Mouse (Mus musculus): Measurements from ENCODE around the gene Arhgap44.

Gene Arhgap44

DNA sequence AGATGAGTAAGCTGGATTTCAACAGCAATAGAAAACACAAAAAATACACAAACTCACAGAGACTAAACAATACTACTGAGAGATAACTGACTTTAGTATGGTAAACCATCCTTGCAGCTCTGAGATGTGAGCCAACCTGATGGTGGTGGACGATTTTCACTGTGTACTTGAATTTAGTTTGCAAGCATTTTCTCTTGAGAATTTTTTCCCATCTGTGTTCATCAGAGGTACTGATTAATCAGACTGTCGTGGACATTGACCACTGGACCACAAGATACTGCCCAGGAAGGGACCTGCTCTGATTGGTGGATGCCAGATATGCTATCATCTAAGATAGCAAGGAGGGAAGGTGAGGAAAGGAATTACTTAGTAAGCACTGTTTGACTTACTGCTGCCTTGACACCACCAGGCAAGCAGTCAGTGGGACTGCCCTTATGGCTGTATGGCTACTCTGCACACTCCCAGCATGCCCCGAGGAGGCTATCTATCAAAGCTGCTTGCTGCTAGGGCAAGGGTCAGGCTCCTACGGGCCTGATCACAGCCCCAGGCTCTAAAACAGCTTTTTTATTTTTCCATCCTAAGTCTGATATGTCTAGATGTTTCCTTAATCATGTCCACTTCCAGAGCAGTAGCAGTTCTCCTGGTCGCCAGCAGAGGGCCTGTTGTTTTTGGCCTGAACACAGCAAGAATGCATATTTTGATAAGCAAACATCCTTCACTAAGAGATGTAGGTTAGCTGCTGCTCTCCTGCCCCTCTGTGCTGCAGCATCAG, 74.1 kb downstream of the Arhgap44 start:
- DNase-seq (ENCODE audit: low spot score in 2 of 2), result peak; percentile 60 to 65

GRCm38 (mm10) chr11:65080761-65081160, 82.0 kb downstream of the Arhgap44 start:
- no peak for DNase-seq (ENCODE audit: low spot score in 2 of 2)

GRCm38 (mm10) chr11:65080274-65080673, 82.5 kb downstream of the Arhgap44 start:
- no peak for DNase-seq (ENCODE audit: low spot score in 2 of 2)

- no peak for DNase-seq (ENCODE audit: low spot score in 2 of 2)
Measured at GRCm38 (mm10) chr11:65069609-65070008, 93.2 kb downstream of the Arhgap44 start.

DNA sequence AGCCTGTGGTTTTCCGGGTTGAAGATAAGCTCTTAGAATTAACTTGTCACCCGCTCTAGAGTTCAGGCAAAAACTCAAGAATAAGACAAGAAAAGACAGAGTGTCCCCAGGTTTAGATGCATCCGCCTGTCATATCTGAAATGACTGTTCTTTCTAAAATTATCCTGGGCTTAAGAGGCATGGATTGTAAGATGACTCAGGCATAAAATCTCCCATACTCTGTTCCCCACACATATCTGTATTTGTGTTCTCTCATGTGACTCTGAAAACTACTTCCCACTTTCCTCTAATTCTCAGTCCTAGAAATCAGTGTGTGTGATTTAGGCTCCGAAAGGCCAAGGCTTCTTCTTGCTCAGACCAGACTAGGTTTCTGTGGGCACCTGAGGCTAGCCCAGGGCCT, 93.7 kb downstream of the Arhgap44 start:
- no peak for DNase-seq (ENCODE audit: low spot score in 2 of 2)

GRCm38 (mm10) chr11:65065201-65065600, 97.6 kb downstream of the Arhgap44 start:
- no peak for DNase-seq (ENCODE audit: low spot score in 2 of 2)

GRCm38 (mm10) chr11:65061437-65061836, 101.3 kb downstream of the Arhgap44 start:
- DNase-seq (ENCODE audit: low spot score in 2 of 2), result no peak

GRCm38 (mm10) chr11:65059531-65059930, 103.2 kb downstream of the Arhgap44 start:
- DNase-seq (ENCODE audit: low spot score in 2 of 2), result no peak

DNA sequence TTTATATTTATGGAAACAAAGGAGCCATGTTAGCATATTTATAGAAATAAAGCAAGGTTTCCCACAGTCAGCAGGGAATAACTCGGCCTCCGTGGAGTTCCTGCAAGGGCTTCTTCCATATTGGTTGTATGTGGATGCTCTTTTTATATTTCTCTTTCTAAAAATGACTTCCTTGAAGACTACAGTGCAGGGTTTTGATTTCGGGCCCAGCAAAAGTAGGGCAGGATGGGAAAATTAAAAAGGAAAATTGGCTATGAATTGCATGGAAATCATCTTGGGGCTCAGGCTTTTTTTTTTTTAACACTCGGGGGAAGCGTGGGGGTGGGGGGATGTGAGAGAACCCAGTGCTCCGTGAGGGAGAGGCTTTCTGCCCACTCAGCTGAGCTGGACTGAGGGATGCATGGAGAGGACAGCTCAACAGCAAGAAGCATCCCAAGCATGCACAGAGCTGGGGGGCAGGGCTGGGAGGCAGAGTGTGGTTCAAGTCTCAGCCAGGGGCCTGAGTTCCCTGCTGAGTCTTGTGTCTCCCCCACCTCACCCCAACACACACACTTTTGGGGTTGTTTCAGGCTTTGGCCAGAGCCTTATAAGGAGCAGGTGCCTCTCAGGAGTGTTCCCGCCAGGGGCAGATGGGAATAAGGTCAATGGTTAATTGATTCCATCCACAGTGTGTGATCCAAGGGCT, 104.4 kb downstream of the Arhgap44 start:
- no peak for DNase-seq (ENCODE audit: low spot score in 2 of 2)

GRCm38 (mm10) chr11:65055596-65055995, 107.2 kb downstream of the Arhgap44 start:
- DNase-seq (ENCODE audit: low spot score in 2 of 2), result no peak

DNA sequence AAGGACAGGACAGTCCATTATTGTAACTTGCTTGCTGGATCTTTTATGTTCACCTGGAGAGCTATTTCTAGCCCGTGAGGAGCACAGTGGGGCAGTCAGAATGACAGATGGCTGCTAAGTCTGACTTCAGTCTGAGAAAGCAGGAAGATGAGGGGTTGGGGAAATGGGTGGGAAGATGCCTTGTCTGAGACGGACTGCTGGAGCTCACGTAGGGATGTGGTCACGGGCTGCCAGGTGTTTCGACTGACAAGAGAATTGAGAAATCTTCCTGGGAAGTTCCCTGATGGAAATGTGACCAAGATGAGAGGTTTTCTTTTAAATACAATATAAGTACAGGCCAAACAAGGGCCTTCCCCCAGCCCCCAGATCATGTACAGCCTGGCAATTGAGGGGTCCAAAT, 108.5 kb downstream of the Arhgap44 start:
- no peak for DNase-seq (ENCODE audit: low spot score in 2 of 2)

- no peak for DNase-seq (ENCODE audit: low spot score in 2 of 2)
Measured at GRCm38 (mm10) chr11:65050819-65051218, 111.9 kb downstream of the Arhgap44 start.

- DNase-seq (ENCODE audit: low spot score in 2 of 2), result peak in 1 of 2 experiments; percentile 15
Measured at GRCm38 (mm10) chr11:65049090-65049489, 113.7 kb downstream of the Arhgap44 start.

DNA sequence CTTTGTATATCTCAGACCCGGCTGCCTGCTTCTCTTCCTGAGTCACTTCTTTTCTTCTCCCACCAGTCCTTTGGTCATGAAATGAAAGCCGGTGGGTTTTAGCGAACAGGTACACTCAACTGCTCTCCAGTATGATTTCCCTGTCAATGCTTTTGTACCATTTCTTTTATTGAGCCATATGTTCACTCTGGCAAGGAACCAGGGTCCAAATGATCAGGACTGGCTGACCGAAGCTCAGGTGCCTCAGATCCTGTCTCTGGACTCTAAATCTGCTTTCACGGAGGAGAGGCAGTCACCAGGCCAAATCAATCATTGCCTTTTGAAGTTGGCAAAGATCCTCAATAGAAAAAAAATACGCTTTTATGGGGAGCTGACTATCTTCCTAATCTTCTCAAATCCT, 122.2 kb downstream of the Arhgap44 start:
- DNase-seq (ENCODE audit: low spot score in 2 of 2), result no peak

DNA sequence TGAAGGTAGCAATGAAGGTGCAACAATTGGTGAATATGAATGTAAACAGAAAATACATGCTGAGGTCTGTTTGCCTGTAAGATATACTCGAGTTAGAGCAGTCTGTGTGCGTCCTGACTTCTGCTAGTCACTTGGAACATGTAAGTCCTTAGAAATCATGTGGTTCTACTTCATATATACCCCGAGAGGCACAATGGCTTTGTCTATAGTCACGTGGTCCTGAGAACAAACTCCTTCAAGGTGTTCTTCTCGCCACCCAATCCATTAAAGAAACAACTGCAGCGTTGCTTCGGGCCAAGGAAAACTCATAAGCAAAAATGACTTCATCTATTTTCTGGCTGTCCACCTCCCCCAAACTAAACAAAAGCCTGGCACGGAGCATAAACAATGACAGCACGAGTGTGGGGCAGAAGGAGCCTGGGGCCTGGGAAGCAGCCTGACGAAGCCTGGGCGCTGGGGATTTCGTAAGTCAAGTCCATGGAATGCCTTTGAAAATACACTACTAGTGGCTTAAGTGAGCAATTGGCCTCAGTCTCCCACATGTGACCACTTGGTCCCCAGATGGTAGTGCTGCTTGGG, 123.2 kb downstream of the Arhgap44 start:
- DNase-seq (ENCODE audit: low spot score in 2 of 2), result no peak

DNA sequence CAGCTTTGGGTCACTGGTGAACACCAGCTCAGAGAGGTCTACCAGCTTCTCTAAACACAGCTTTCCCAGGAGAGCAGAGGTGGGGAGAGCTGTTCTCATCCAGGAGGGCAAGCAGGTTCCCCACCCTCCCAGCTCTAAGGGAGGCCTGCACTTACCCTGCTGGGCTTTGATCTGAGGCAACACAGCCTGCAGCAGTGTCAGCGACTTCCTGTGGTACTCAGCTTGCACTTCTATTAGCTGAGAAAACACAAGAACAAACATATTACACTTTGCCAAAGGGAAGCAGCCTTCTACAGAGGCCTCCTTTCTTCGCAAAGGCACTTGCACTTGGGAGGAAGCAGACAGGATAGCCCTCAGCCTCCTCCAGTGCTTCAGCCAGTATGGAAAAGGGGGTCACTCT, 123.8 kb downstream of the Arhgap44 start:
- no peak for DNase-seq (ENCODE audit: low spot score in 2 of 2)

DNA sequence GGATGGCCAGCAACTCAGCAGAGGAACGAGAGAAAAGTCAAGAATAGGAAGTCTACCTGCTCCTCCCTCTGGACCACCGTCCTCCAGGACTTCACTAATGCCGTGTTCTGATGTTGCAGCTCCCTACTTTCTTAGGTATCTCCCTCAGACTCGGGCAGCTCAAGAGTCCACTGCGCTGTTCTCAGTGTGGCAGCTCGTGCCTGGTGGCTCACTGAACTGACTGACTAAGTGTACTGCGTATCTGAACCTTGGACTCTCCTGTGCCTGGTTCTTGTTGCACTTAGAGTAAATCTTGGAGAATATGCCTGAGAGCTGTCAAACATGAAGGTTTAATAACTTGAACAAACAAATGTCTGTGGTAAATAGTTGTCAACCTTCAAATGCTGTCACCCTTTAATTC, 130.5 kb downstream of the Arhgap44 start:
- DNase-seq (ENCODE audit: low spot score in 2 of 2), result no peak

GRCm38 (mm10) chr11:65030201-65030600, 132.6 kb downstream of the Arhgap44 start:
- DNase-seq (ENCODE audit: low spot score in 2 of 2), result no peak

GRCm38 (mm10) chr11:65028049-65028448, 134.7 kb downstream of the Arhgap44 start:
- no peak for DNase-seq (ENCODE audit: low spot score in 2 of 2)

DNA sequence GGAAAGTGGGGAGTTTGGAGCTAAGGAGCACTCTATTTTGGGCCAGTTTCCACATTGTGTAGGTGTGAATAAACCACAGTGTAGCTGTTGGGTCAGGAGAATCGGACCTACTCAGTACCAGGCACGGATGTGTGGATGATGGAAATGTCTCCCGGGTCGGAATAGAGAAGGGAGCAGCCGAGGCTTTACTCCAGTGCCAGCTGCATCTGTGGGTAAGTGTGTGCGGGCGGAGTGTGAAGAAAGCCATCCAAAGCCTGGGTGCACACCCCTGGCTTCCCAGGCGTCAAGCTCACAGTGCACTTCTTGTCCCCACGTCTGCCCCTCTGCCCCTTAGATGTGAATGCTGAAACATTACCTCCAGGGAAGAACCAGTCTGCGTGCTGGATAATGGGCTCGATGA, 140.0 kb downstream of the Arhgap44 start:
- DNase-seq (ENCODE audit: low spot score in 2 of 2), result no peak

- DNase-seq (ENCODE audit: low spot score in 2 of 2), result no peak
Measured at GRCm38 (mm10) chr11:65020744-65021143, 142.0 kb downstream of the Arhgap44 start.

GRCm38 (mm10) chr11:65016754-65017153, 146.0 kb downstream of the Arhgap44 start:
- no peak for DNase-seq (ENCODE audit: low spot score in 2 of 2)

- DNase-seq (ENCODE audit: low spot score in 2 of 2), result no peak
Measured at GRCm38 (mm10) chr11:65013906-65014305, 148.9 kb downstream of the Arhgap44 start.
